Mouse (Mus musculus) stomach, embryonic 16.5 days (tissue): ENCODE measurements around the gene Bcl6b. TPM values are rescaled to one million over a fixed set of nuclear protein-coding genes. Genes with fewer than 3 reads are reported as not detected.

Experiments
- ATAC-seq: fragments of 200-750 bp; cut with Nextera tagmentation; 2 replicates; pipeline ENCODE4 v1.8.0; 2017; ENCODE audit warnings: moderate number of reproducible peaks, moderate TSS enrichment; ENCODE audit not compliant: insufficient read depth, low FRiP score
- H3K27ac ChIP-seq: fragments of 300-500 bp; sonication (generic); 2 replicates; pipeline ENCODE4 v1.5.1; 2014; ENCODE audit warnings: low read length
- H3K27me3 ChIP-seq: fragments of 300-500 bp; sonication (generic); 2 replicates; pipeline ENCODE4 v1.6.1; 2014; ENCODE audit warnings: low read length, control low read depth, mixed read lengths; ENCODE audit not compliant: control insufficient read depth, insufficient read depth
- H3K36me3 ChIP-seq: fragments of 300-500 bp; sonication (generic); 2 replicates; pipeline ENCODE4 v1.6.1; 2014; ENCODE audit warnings: low read length; ENCODE audit not compliant: control insufficient read depth, insufficient read depth
- H3K4me1 ChIP-seq: fragments of 300-500 bp; sonication (generic); 2 replicates; pipeline ENCODE4 v1.6.1; 2014; ENCODE audit warnings: low read length, control low read depth, mixed read lengths; ENCODE audit not compliant: control insufficient read depth, insufficient read depth
- H3K4me2 ChIP-seq: fragments of 300-500 bp; sonication (generic); 2 replicates; pipeline ENCODE4 v1.6.1; 2014; ENCODE audit warnings: low read depth, low read length, mixed read lengths
- H3K4me3 ChIP-seq: fragments of 300-500 bp; sonication (generic); replicated peaks from 2 replicates; pipeline ENCODE4 v1.5.1; 2014; ENCODE audit warnings: mild to moderate bottlenecking, low read length
- H3K9ac ChIP-seq: fragments of 300-500 bp; sonication (generic); 2 replicates; pipeline ENCODE4 v1.6.1; 2014; ENCODE audit warnings: low read length
- H3K9me3 ChIP-seq: fragments of 300-500 bp; sonication (generic); replicated peaks from 2 replicates; pipeline ENCODE4 v1.6.1; 2016; ENCODE audit warnings: low read length, control low read depth; ENCODE audit not compliant: control insufficient read depth
- WGBS: fragments of 180-500 bp; shearing (Covaris S2); extraction: QIAGEN DNeasy Blood & Tissue Kit; methylation state at CpG from one replicate; pipeline ENCODE4 v1.1.7; 2014; 5-methylcytosine and 5-hydroxymethylcytosine counted together
- polyA plus RNA-seq: library from polyadenylated mRNA; unstranded; fragments of >200 nt; fragmentation: Nextera tagmentation; extraction: Ambion mirVana; gene quantifications from 2 replicates; pipeline ENCODE4 v1.2.1, GENCODE M21; 2015

Bcl6b gene
- polyA plus RNA-seq, 1 experiment from 2014 or later: 13.9 TPM

DNA sequence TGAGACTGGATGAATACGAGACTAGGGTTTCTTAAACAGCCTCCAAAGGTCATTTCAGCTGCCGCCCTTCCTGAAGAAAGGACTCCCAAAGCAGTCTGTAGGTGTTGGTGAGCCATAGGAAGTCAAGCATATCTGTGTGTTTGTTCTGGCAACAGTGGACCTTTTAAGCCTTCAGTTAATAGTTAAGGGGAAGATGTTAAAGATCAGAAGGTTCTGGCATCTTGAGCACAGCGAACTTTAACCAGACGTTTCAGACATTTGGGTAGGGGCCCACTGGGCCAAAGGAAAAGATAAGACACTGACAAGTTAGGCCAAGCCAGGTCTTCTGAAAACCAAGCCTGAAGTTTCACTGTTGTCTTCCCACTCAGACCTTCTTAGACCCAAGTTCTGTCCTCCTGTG lies 11.6 kb downstream of the Bcl6b start:
- Histone ChIP-seq H3K4me3 (no peak overlapping the region), H3K4me1 (peaks cover 13% of the 10 kb centered on the region), H3K4me2 (no peak overlapping the region), H3K27me3 (peaks cover 33% of the 10 kb centered on the region), H3K27ac (no peak overlapping the region), H3K36me3 (no peaks in the 10 kb centered on the region), H3K9me3 (no peaks in the 10 kb centered on the region), H3K9ac (no peak overlapping the region)
- WGBS: 79% methylated on average over 4 of the region's 4 CpGs
- ATAC-seq: no peak

GRCm38 (mm10) chr11:70216103-70216502 lies 13.5 kb downstream of the Bcl6b start:
- H3K36me3 ChIP-seq: no peaks in the 10 kb centered on the region
- no peak overlapping the region for H3K4me3 ChIP-seq
- no peak for ATAC-seq
- H3K4me1 ChIP-seq: peaks cover 9% of the 10 kb centered on the region; the same call in 1 of the 2 replicates
- no peak overlapping the region for H3K4me2 ChIP-seq
- H3K9me3 ChIP-seq: no peaks in the 10 kb centered on the region
- H3K9ac ChIP-seq: no peak overlapping the region
- no peak overlapping the region for H3K27ac ChIP-seq
- H3K27me3 ChIP-seq: peaks cover 37% of the 10 kb centered on the region
- 70% methylated on average over 3 of the region's 3 CpGs for whole genome bisulfite sequencing

DNA sequence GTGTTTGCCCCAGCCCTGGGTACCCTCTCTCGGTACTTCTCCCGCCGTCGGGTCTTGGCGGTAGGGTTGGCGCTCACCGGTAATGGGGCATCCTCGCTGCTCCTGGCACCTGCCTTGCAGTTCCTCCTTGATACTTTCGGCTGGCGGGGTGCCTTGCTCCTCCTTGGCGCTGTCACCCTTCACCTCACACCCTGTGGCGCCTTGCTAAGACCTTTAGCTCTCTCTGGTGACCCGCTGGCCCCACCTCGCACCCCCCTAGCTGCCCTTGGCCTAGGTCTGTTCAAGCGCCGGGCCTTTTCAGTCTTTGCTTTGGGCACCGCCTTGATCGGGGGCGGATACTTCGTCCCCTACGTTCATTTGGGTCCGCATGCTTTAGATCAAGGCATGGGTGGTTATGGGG lies 14.3 kb downstream of the Bcl6b start:
- Histone ChIP-seq H3K4me3 (no peak overlapping the region), H3K4me1 (peaks cover 7% of the 10 kb centered on the region; the same call in 1 of the 2 replicates), H3K9me3 (no peaks in the 10 kb centered on the region), H3K9ac (0 out of 2 replicates have a peak overlapping the region, but pooled peaks have one; percentile 23), H3K27ac (no peak overlapping the region), H3K27me3 (peaks cover 37% of the 10 kb centered on the region), H3K4me2 (no peak overlapping the region), H3K36me3 (no peaks in the 10 kb centered on the region)
- no peak for ATAC-seq
- 24% methylated on average over 22 of the region's 22 CpGs for WGBS

DNA sequence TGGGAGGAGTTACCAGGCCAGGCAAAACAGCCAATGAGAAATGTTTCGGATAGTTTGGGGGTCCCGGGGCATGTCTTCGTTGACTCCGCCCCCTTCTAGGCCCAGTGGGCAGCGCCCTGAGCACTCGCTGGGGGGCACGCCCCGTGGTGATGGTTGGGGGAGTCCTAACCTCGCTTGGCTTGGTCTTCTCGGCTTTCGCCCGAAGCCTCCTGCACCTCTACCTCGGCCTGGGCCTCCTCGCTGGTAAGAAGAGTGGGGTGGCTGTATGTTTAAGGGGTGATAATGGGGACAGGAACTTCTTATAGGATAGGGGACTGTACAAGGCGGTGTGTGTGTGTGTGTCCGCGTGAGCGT lies 14.8 kb downstream of the Bcl6b start:
- H3K27me3 ChIP-seq: peaks cover 37% of the 10 kb centered on the region
- no peak overlapping the region for H3K27ac ChIP-seq
- H3K4me3 ChIP-seq: peak overlapping the region; percentile 40; the same call in 1 of the 2 replicates
- H3K9ac ChIP-seq: no peak overlapping the region
- H3K4me1 ChIP-seq: peaks cover 3% of the 10 kb centered on the region; the same call in 1 of the 2 replicates
- H3K9me3 ChIP-seq: no peaks in the 10 kb centered on the region
- 10% methylated on average over 18 of the region's 18 CpGs for WGBS
- H3K4me2 ChIP-seq: peak overlapping the region; percentile 54; the same call in 1 of the 2 replicates
- no peak; the same call in 1 of the 2 replicates for ATAC-seq
- H3K36me3 ChIP-seq: no peaks in the 10 kb centered on the region

DNA sequence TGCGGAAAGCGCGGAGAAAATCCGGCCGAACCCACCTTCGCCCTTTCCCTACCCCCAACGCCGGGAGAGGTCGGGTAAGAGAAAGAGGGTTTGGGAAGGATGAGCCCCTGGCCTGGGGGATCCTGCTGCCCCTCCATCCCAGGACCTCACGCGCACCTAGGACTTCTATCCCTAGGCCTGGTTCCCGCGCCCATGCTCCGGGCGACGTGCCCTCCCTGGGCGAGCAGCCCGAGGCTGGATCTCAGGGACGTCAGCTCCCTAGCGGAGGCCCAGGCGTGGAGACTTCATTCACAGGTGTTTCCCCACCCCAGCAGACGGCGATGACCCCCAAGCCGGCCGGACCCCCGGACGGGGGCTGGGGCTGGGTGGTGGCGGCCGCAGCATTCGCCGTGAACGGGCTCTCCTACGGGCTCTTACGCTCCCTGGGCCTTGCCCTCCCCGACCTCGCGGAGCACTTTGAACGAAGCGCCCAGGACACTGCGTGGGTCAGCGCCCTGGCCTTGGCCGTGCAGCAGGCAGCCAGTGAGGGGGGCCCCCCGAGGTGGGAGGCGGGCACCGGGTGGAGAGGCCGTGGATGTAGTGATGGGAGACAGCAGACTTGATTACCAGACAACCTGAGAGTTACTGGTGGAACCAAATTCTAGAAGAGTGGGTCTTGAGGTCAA lies 15.3 kb downstream of the Bcl6b start:
- Histone ChIP-seq H3K4me2 (peak overlapping the region; percentile 54), H3K9ac (peak overlapping the region; percentile 66), H3K9me3 (no peaks in the 10 kb centered on the region), H3K36me3 (no peaks in the 10 kb centered on the region), H3K4me1 (peaks cover 3% of the 10 kb centered on the region; the same call in 1 of the 2 replicates), H3K27ac (no peak overlapping the region), H3K27me3 (peaks cover 37% of the 10 kb centered on the region), H3K4me3 (peak overlapping the region; percentile 40)
- ATAC-seq: 0 out of 2 replicates have a peak, but pooled peaks have one; percentile 26
- 2% methylated on average over 46 of the region's 46 CpGs for WGBS

DNA sequence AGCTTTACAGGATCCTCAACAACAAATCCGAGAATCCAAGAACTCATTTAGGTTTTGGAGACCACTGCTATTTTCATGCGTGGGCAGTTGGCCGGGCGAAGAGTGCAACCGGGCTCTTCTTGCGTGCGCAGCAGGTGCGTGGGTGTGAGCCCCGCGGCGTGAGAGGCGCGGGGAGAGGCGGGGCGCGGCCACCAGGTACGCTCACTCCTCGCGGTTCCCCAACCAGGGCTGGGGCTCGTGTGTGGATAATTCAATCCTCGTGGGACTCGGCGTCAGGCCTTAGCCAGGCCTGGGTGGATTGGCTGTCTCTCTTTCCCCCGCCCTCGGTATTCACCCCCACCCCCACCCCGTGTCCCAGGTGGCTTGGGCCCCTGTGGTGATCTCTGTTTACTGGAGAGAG lies 15.9 kb downstream of the Bcl6b start:
- H3K36me3 ChIP-seq: no peaks in the 10 kb centered on the region
- ATAC-seq: peak; percentile 11; the same call in 1 of the 2 replicates
- peaks cover 3% of the 10 kb centered on the region; the same call in 1 of the 2 replicates for H3K4me1 ChIP-seq
- H3K9ac ChIP-seq: peak overlapping the region; percentile 66
- peaks cover 37% of the 10 kb centered on the region for H3K27me3 ChIP-seq
- peak overlapping the region; percentile 54 for H3K4me2 ChIP-seq
- 7% methylated on average over 26 of the region's 26 CpGs for WGBS
- no peak overlapping the region for H3K27ac ChIP-seq
- no peaks in the 10 kb centered on the region for H3K9me3 ChIP-seq
- H3K4me3 ChIP-seq: peak overlapping the region; percentile 40

DNA sequence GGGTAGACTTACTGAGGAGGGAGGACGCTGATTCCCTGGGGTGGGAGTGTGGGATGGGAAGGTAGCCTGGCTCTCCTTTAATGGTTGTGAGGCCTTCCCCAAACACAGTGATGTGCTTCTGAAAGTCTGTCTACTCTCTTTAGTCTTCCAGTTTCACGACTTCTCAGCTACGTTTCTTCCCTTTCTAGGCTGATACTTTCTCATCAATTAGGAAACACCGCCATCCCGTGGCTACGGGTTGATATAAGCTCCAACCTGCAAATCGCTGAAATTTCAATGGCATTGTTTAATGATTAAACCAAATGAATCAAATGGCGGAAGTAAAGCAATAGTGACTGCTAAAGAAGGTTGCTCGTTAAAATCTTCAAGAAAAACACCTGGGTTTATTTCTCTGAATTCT lies 16.7 kb downstream of the Bcl6b start:
- 0 out of 2 replicates have a peak overlapping the region, but pooled peaks have one; percentile 54 for H3K4me2 ChIP-seq
- peaks cover 37% of the 10 kb centered on the region for H3K27me3 ChIP-seq
- ATAC-seq: no peak
- no peaks in the 10 kb centered on the region for H3K36me3 ChIP-seq
- peaks cover 3% of the 10 kb centered on the region; the same call in 1 of the 2 replicates for H3K4me1 ChIP-seq
- H3K9ac ChIP-seq: peak overlapping the region; percentile 49; the same call in 1 of the 2 replicates
- no peak overlapping the region for H3K4me3 ChIP-seq
- H3K27ac ChIP-seq: no peak overlapping the region
- H3K9me3 ChIP-seq: no peaks in the 10 kb centered on the region
- WGBS: 7% methylated on average over 9 of the region's 9 CpGs

GRCm38 (mm10) chr11:70212423-70212822 lies 17.2 kb downstream of the Bcl6b start, which contains the start of gene Slc16a11:
Gene Slc16a11 (plus strand): TSS chr11:70212752.
- ATAC-seq: no peak
- H3K9me3 ChIP-seq: no peaks in the 10 kb centered on the region
- peaks cover 3% of the 10 kb centered on the region; the same call in 1 of the 2 replicates for H3K4me1 ChIP-seq
- H3K9ac ChIP-seq: peak within 1 kb of the TSS; percentile 66
- H3K27me3 ChIP-seq: peaks cover 35% of the 10 kb centered on the region
- no peaks in the 10 kb centered on the region for H3K36me3 ChIP-seq
- WGBS: 50% methylated on average over 6 of the region's 6 CpGs
- peak within 1 kb of the TSS; percentile 40 for H3K4me3 ChIP-seq
- H3K4me2 ChIP-seq: peak within 1 kb of the TSS; percentile 54
- H3K27ac ChIP-seq: no peak within 1 kb of the TSS

GRCm38 (mm10) chr11:70211972-70212371 lies 17.6 kb downstream of the Bcl6b start:
- Histone ChIP-seq H3K4me1 (peaks cover 3% of the 10 kb centered on the region; the same call in 1 of the 2 replicates), H3K9ac (no peak overlapping the region), H3K27ac (no peak overlapping the region), H3K9me3 (no peaks in the 10 kb centered on the region), H3K4me2 (no peak overlapping the region), H3K36me3 (no peaks in the 10 kb centered on the region), H3K4me3 (no peak overlapping the region), H3K27me3 (peaks cover 32% of the 10 kb centered on the region)
- WGBS: 79% methylated on average over 6 of the region's 6 CpGs
- ATAC-seq: no peak
